Mouse (Mus musculus) kidney, postnatal 0 days (tissue): Measurements from ENCODE around the gene Pygm. TPM values are rescaled to one million over a fixed set of nuclear protein-coding genes. Genes with fewer than 3 reads are reported as not detected.

Experiments
- ATAC-seq: fragments of 200-750 bp; cut with Nextera tagmentation; replicated peaks from 2 replicates; pipeline ENCODE4 v1.8.0; 2017; ENCODE audit warnings: low read depth, moderate number of reproducible peaks, moderate TSS enrichment, moderate library complexity; ENCODE audit not compliant: low FRiP score
- DNase-seq: peaks from one replicate; pipeline ENCODE4 v3.0.0-alpha.2; 2016; ENCODE audit warnings: low spot score
- H3K27ac ChIP-seq: fragments of 300-500 bp; sonication (generic); 2 replicates; pipeline ENCODE4 v1.5.1; 2014; ENCODE audit warnings: mild to moderate bottlenecking
- H3K27me3 ChIP-seq: fragments of 300-500 bp; sonication (generic); 2 replicates; pipeline ENCODE4 v1.6.1; 2014; ENCODE audit warnings: low read length, mixed read lengths; ENCODE audit not compliant: insufficient read depth
- H3K36me3 ChIP-seq: fragments of 300-500 bp; sonication (generic); 2 replicates; pipeline ENCODE4 v1.6.1; 2014; ENCODE audit warnings: low read length, mixed read lengths; ENCODE audit not compliant: insufficient read depth
- H3K4me1 ChIP-seq: fragments of 300-500 bp; sonication (generic); replicated peaks from 2 replicates; pipeline ENCODE4 v1.6.1; 2014; ENCODE audit warnings: antibody characterized with exemption, low read length, mixed read lengths; ENCODE audit not compliant: insufficient read depth
- H3K4me2 ChIP-seq: fragments of 300-500 bp; sonication (generic); 2 replicates; pipeline ENCODE4 v1.6.1; 2014; ENCODE audit warnings: mild to moderate bottlenecking, low read length, moderate library complexity, mixed read lengths
- H3K4me3 ChIP-seq: fragments of 300-500 bp; sonication (generic); replicated peaks from 2 replicates; pipeline ENCODE4 v1.5.1; 2014; ENCODE audit warnings: low read depth, low read length
- H3K9ac ChIP-seq: fragments of 300-500 bp; sonication (generic); 2 replicates; pipeline ENCODE4 v1.6.1; 2014; ENCODE audit warnings: low read depth, low read length
- H3K9me3 ChIP-seq: fragments of 300-500 bp; sonication (generic); replicated peaks from 2 replicates; pipeline ENCODE4 v1.6.1; 2016; ENCODE audit warnings: low read length, inconsistent platforms, mixed read lengths
- CTCF ChIP-seq: IDR thresholded peaks from 2 replicates; pipeline ENCODE4 v1.5.1; 2016; ENCODE audit warnings: antibody characterized with exemption, low read depth, mild to moderate bottlenecking, moderate library complexity
- WGBS: fragments of 180-500 bp; shearing (Covaris S2); extraction: QIAGEN DNeasy Blood & Tissue Kit; methylation state at CpG from one replicate; pipeline ENCODE4 v1.1.7; 2014; 5-methylcytosine and 5-hydroxymethylcytosine counted together
- polyA plus RNA-seq: library from polyadenylated mRNA; unstranded; fragments of >200 nt; fragmentation: Nextera tagmentation; extraction: Ambion mirVana; gene quantifications from 2 replicates; pipeline ENCODE4 v1.2.1, GENCODE M21; 2015

Pygm gene
- polyA plus RNA-seq, 1 experiment from 2014 or later: 24.5 TPM

DNA sequence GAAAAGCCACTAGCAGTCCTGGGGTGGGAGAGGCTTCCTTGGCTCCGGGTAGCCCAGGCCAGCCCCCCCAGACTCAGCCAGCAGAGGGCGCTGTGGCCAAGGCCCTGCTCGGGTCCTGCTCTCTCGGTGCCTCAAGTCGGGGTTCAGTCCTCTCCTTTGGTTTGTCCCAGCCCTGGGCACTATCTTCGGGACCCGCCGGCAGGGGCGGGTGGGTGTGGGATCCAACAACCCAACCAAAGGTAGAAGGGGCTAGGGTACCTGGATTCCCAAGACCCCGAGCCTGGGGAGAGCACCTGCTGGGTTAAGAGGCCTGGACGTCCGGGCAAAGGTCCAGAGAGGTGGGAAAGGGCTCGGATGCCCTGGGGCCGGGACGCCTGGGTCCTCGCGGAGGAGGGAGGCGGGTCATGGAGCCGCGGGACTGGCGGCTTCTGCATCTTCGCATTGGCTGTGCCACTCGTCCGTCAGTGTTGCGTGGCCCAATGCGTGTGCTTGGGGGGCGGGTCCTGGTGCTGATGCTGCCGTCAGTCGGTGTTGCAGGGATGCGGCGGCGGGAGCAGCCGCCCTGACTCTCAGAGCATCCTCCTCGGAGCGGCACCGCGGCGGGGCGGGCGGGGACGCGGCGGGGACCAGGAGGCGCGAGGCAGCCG, 34.2 kb downstream of the Pygm start, which contains the start of gene Nrxn2:
Gene Nrxn2, plus strand, starts transcription at position 499 of the 647 bp plus-strand sequence.
- no peak within 1 kb of the TSS for H3K27ac ChIP-seq
- ATAC-seq: peak; percentile 83
- peak; percentile 88 for DNase-seq
- TF ChIP-seq CTCF: peak; percentile 89
- peaks cover 25% of the 10 kb centered on the region for H3K27me3 ChIP-seq
- peak within 1 kb of the TSS; percentile 82 for H3K4me2 ChIP-seq
- no peaks in the 10 kb centered on the region for H3K36me3 ChIP-seq
- H3K4me1 ChIP-seq: peaks cover 3% of the 10 kb centered on the region; the same call in 1 of the 2 replicates
- H3K9me3 ChIP-seq: no peaks in the 10 kb centered on the region
- H3K9ac ChIP-seq: no peak within 1 kb of the TSS
- WGBS: under 1% methylated on average over 38 of the region's 46 CpGs
- peak within 1 kb of the TSS; percentile 41 for H3K4me3 ChIP-seq

GRCm38 (mm10) chr19:6418984-6419692, 34.9 kb downstream of the Pygm start:
- TF ChIP-seq CTCF: no peak
- Histone ChIP-seq H3K27me3 (peaks cover 25% of the 10 kb centered on the region), H3K36me3 (no peaks in the 10 kb centered on the region), H3K4me1 (peaks cover 3% of the 10 kb centered on the region; the same call in 1 of the 2 replicates), H3K4me2 (peak overlapping the region; percentile 82), H3K27ac (no peak overlapping the region), H3K4me3 (peak overlapping the region; percentile 41; the same call in 1 of the 2 replicates), H3K9ac (no peak overlapping the region), H3K9me3 (no peaks in the 10 kb centered on the region)
- ATAC-seq (no peak), DNase-seq (no peak)
- WGBS: 8% methylated on average over 15 of the region's 23 CpGs

DNA sequence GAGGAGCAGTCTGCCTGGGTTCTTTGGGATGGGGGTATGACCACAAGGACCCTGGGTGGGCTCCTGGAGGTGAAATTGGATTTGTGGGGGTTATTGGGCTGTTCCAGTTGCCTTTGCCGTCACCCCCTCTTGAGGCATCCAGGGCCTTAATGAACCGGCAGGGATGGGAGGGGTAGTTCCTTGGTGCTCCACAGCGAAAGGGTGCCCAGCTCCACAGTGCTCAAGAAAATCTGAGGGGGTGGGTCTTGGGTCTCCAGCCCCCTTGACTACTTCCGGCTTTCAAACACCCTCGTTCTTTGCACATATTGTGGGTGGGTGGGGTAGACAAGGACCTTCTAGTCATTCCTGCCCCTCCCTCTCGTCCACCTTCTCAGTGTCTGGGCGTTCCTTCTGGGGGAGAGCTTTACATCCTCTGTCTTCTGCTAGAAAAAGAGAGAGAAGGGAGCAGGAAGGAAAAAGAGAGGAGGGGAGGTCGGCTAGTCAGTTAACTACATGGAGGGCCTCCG, 35.7 kb downstream of the Pygm start:
- Histone ChIP-seq H3K36me3 (no peaks in the 10 kb centered on the region), H3K4me2 (no peak overlapping the region), H3K4me1 (peaks cover 3% of the 10 kb centered on the region; the same call in 1 of the 2 replicates), H3K27ac (no peak overlapping the region), H3K4me3 (no peak overlapping the region), H3K27me3 (peaks cover 25% of the 10 kb centered on the region), H3K9ac (no peak overlapping the region), H3K9me3 (no peaks in the 10 kb centered on the region)
- DNase-seq (no peak), ATAC-seq (no peak)
- TF ChIP-seq CTCF: no peak
- WGBS: 50% methylated on average over 9 of the region's 9 CpGs

DNA sequence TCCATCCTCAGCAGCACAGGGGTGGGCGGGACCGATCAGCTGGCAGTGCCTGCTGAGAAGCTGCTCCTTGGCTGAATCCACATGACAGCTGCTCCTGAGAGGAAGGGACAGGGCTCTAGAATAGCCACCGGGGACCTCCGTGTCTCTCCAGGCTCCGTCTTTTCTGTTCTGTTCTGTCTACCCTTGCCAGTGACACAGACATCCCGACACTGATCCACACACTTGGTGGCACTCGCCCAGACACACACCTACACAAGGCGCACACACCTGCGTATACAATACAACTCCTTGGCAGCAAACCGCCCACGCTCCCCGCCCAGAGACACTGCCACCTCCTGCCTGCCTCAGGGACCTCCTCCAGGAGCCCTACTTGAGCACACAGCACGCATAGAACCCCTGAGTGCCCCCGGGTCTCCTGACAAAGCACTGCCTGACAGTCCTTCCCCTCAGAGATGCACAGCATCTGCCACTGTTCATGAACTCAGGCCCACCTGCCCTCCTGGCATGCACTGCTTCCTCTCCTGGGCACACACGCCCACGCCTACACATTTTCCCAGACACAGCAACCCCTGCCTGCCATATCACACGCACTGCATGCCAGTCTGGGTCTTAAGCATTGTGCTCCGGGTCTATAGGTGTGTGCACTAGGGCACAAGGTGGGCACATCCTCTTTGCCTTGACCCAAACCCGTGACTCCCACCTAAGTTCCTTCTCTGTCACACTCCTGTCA, 36.4 kb downstream of the Pygm start:
- Histone ChIP-seq H3K27ac (no peak overlapping the region), H3K27me3 (peaks cover 25% of the 10 kb centered on the region), H3K9ac (no peak overlapping the region), H3K9me3 (no peaks in the 10 kb centered on the region), H3K4me3 (no peak overlapping the region), H3K4me1 (peaks cover 3% of the 10 kb centered on the region; the same call in 1 of the 2 replicates), H3K36me3 (no peaks in the 10 kb centered on the region), H3K4me2 (no peak overlapping the region)
- ATAC-seq (no peak), DNase-seq (no peak)
- TF ChIP-seq CTCF: no peak
- WGBS: 56% methylated on average over 19 of the region's 19 CpGs

- TF ChIP-seq CTCF: no peak
- 72% methylated on average over 9 of the region's 9 CpGs for WGBS
- H3K36me3 ChIP-seq: no peaks in the 10 kb centered on the region
- no peak overlapping the region for H3K4me2 ChIP-seq
- H3K27me3 ChIP-seq: peaks cover 25% of the 10 kb centered on the region
- no peaks in the 10 kb centered on the region for H3K9me3 ChIP-seq
- no peak overlapping the region for H3K9ac ChIP-seq
- no peak for DNase-seq
- peaks cover 3% of the 10 kb centered on the region; the same call in 1 of the 2 replicates for H3K4me1 ChIP-seq
- H3K4me3 ChIP-seq: no peak overlapping the region
- no peak overlapping the region for H3K27ac ChIP-seq
- no peak for ATAC-seq
These were observed 37.0 kb downstream of the Pygm start for GRCm38 (mm10) chr19:6421211-6421590.

- no peak for TF ChIP-seq CTCF
- H3K36me3 ChIP-seq: no peaks in the 10 kb centered on the region
- H3K9ac ChIP-seq: no peak overlapping the region
- 79% methylated on average over 7 of the region's 7 CpGs for WGBS
- no peak for ATAC-seq
- no peak overlapping the region for H3K27ac ChIP-seq
- no peaks in the 10 kb centered on the region for H3K9me3 ChIP-seq
- peaks cover 31% of the 10 kb centered on the region for H3K27me3 ChIP-seq
- H3K4me1 ChIP-seq: no peaks in the 10 kb centered on the region
- no peak overlapping the region for H3K4me2 ChIP-seq
- DNase-seq: no peak
- H3K4me3 ChIP-seq: no peak overlapping the region
These were observed 37.8 kb downstream of the Pygm start for GRCm38 (mm10) chr19:6422014-6422413.
